Mouse (Mus musculus) thymus, postnatal 0 days (tissue): ENCODE measurements at regions not wholly inside any gene's neighbourhood (a gene's known extent, or its start where the extent isn't known, plus 50 kb on each side); places are given as distances from the start of the nearest gene placed in this dataset. TPM values are rescaled to one million over a fixed set of nuclear protein-coding genes. Genes with fewer than 3 reads are reported as not detected.

ENCODE experiments used
- microRNA counts: library from miRNA; unstranded; fragments of <30 nt; microRNA quantifications from one replicate; lab custom pipeline; 2015
- microRNA-seq: library from miRNA; unstranded; fragments of <30 nt; microRNA quantifications from one replicate; pipeline ENCODE4, GENCODE M21; 2016; ENCODE audit warnings: borderline number of aligned reads

MicroRNAs in the stretch of these regions (microRNA counts, 519-probe panel; counts per million panel counts)
- 473 counts per million, percentile 71 among the panel's probes with 10 or more counts for microRNA mmu-miR-802 (lab: Ali Mortazavi, UCI)

Small RNAs in the stretch of these regions (microRNA-seq; reads per million reads assigned to microRNA genes)
- gene Gm28003 (not detected), gene Mir802 (1.7 reads per million)
